Mouse (Mus musculus): ENCODE data around the gene Cfap44. TPM values are rescaled to one million over a fixed set of nuclear protein-coding genes. Genes with fewer than 3 reads are reported as not detected.
A peak's percentile ranks its signal among the peaks of the same experiment; 100 is the strongest.

The Cfap44 gene
- polyA plus RNA-seq, 1 experiment = not detected

- Histone ChIP-seq H3K4me3 (replicated peaks; ENCODE audit: control insufficient read depth, low read depth, low read length) (no peak overlapping the region), H3K27ac (ENCODE audit: control insufficient read depth, insufficient read depth, low read depth, low read length, poor library complexity) (no peak overlapping the region), H3K4me1 (ENCODE audit: control insufficient read depth, insufficient read depth, low read length) (no peaks in the 10 kb centered on the region)
- 59% methylated on average over 4 of the region's 4 CpGs for WGBS
- TF ChIP-seq CTCF (IDR thresholded peaks at IDR 0.05; ENCODE audit: control insufficient read depth, insufficient read depth, low read length) = no peak
- no peak for TF ChIP-seq POLR2A (IDR thresholded peaks at IDR 0.05; ENCODE audit: borderline replicate concordance, control insufficient read depth, low read depth, low read length)
These were observed 19.1 kb upstream of the Cfap44 start for GRCm38 (mm10) chr16:44375459-44375858.

- Histone ChIP-seq H3K4me3 (replicated peaks; ENCODE audit: control insufficient read depth, low read depth, low read length) (no peak overlapping the region), H3K27ac (ENCODE audit: control insufficient read depth, insufficient read depth, low read depth, low read length, poor library complexity) (no peak overlapping the region), H3K4me1 (ENCODE audit: control insufficient read depth, insufficient read depth, low read length) (no peaks in the 10 kb centered on the region)
- WGBS = 88% methylated on average over 4 of the region's 4 CpGs
- TF ChIP-seq CTCF (IDR thresholded peaks at IDR 0.05; ENCODE audit: control insufficient read depth, insufficient read depth, low read length) = no peak
- TF ChIP-seq POLR2A (IDR thresholded peaks at IDR 0.05; ENCODE audit: borderline replicate concordance, control insufficient read depth, low read depth, low read length) = no peak
These were observed 14.6 kb upstream of the Cfap44 start for GRCm38 (mm10) chr16:44380006-44380405.

- TF ChIP-seq POLR2A (IDR thresholded peaks at IDR 0.05; ENCODE audit: borderline replicate concordance, control insufficient read depth, low read depth, low read length) = no peak
- TF ChIP-seq CTCF (IDR thresholded peaks at IDR 0.05; ENCODE audit: control insufficient read depth, insufficient read depth, low read length) = no peak
- Histone ChIP-seq H3K27ac (ENCODE audit: control insufficient read depth, insufficient read depth, low read depth, low read length, poor library complexity) (no peak overlapping the region), H3K4me3 (replicated peaks; ENCODE audit: control insufficient read depth, low read depth, low read length) (no peak overlapping the region), H3K4me1 (ENCODE audit: control insufficient read depth, insufficient read depth, low read length) (no peaks in the 10 kb centered on the region)
- WGBS = 87% methylated on average over 5 of the region's 5 CpGs
These were observed 13.0 kb upstream of the Cfap44 start for GRCm38 (mm10) chr16:44381578-44381977.

GRCm38 (mm10) chr16:44383549-44383948 lies 11.0 kb upstream of the Cfap44 start:
- H3K4me1 ChIP-seq (ENCODE audit: control insufficient read depth, insufficient read depth, low read length) = no peaks in the 10 kb centered on the region
- H3K27ac ChIP-seq (ENCODE audit: control insufficient read depth, insufficient read depth, low read depth, low read length, poor library complexity) = no peak overlapping the region
- WGBS = 78% methylated on average over 2 of the region's 2 CpGs
- no peak overlapping the region for H3K4me3 ChIP-seq (replicated peaks; ENCODE audit: control insufficient read depth, low read depth, low read length)
- TF ChIP-seq CTCF (IDR thresholded peaks at IDR 0.05; ENCODE audit: control insufficient read depth, insufficient read depth, low read length) (no peak), POLR2A (IDR thresholded peaks at IDR 0.05; ENCODE audit: borderline replicate concordance, control insufficient read depth, low read depth, low read length) (no peak)

- H3K4me1 ChIP-seq (ENCODE audit: control insufficient read depth, insufficient read depth, low read length) = no peaks in the 10 kb centered on the region
- WGBS = 65% methylated on average over 1 of the region's 1 CpGs
- TF ChIP-seq CTCF (IDR thresholded peaks at IDR 0.05; ENCODE audit: control insufficient read depth, insufficient read depth, low read length) = no peak
- TF ChIP-seq POLR2A (IDR thresholded peaks at IDR 0.05; ENCODE audit: borderline replicate concordance, control insufficient read depth, low read depth, low read length) = no peak
- H3K27ac ChIP-seq (ENCODE audit: control insufficient read depth, insufficient read depth, low read depth, low read length, poor library complexity) = no peak overlapping the region
- H3K4me3 ChIP-seq (replicated peaks; ENCODE audit: control insufficient read depth, low read depth, low read length) = no peak overlapping the region
These were observed 10.3 kb upstream of the Cfap44 start for GRCm38 (mm10) chr16:44384251-44384650.

GRCm38 (mm10) chr16:44391877-44392548 lies 2.6 kb upstream of the Cfap44 start:
- no peaks in the 10 kb centered on the region for H3K4me1 ChIP-seq (ENCODE audit: control insufficient read depth, insufficient read depth, low read length)
- no peak overlapping the region for H3K4me3 ChIP-seq (replicated peaks; ENCODE audit: control insufficient read depth, low read depth, low read length)
- no peak overlapping the region for H3K27ac ChIP-seq (ENCODE audit: control insufficient read depth, insufficient read depth, low read depth, low read length, poor library complexity)
- TF ChIP-seq CTCF (IDR thresholded peaks at IDR 0.05; ENCODE audit: control insufficient read depth, insufficient read depth, low read length) = peak; percentile 90
- no peak for TF ChIP-seq POLR2A (IDR thresholded peaks at IDR 0.05; ENCODE audit: borderline replicate concordance, control insufficient read depth, low read depth, low read length)
- WGBS = 43% methylated on average over 9 of the region's 9 CpGs

- H3K4me3 ChIP-seq (replicated peaks; ENCODE audit: control insufficient read depth, low read depth, low read length) = no peak overlapping the region
- no peak for TF ChIP-seq CTCF (IDR thresholded peaks at IDR 0.05; ENCODE audit: control insufficient read depth, insufficient read depth, low read length)
- no peak for TF ChIP-seq POLR2A (IDR thresholded peaks at IDR 0.05; ENCODE audit: borderline replicate concordance, control insufficient read depth, low read depth, low read length)
- 55% methylated on average over 5 of the region's 5 CpGs for WGBS
- no peak overlapping the region for H3K27ac ChIP-seq (ENCODE audit: control insufficient read depth, insufficient read depth, low read depth, low read length, poor library complexity)
- no peaks in the 10 kb centered on the region for H3K4me1 ChIP-seq (ENCODE audit: control insufficient read depth, insufficient read depth, low read length)
These were observed 10.3 kb downstream of the Cfap44 start for GRCm38 (mm10) chr16:44404933-44405332.

- H3K27ac ChIP-seq (ENCODE audit: control insufficient read depth, insufficient read depth, low read depth, low read length, poor library complexity) = no peak overlapping the region
- WGBS = 78% methylated on average over 5 of the region's 5 CpGs
- TF ChIP-seq POLR2A (IDR thresholded peaks at IDR 0.05; ENCODE audit: borderline replicate concordance, control insufficient read depth, low read depth, low read length) = no peak
- no peak for TF ChIP-seq CTCF (IDR thresholded peaks at IDR 0.05; ENCODE audit: control insufficient read depth, insufficient read depth, low read length)
- H3K4me1 ChIP-seq (ENCODE audit: control insufficient read depth, insufficient read depth, low read length) = no peaks in the 10 kb centered on the region
- no peak overlapping the region for H3K4me3 ChIP-seq (replicated peaks; ENCODE audit: control insufficient read depth, low read depth, low read length)
These were observed 12.6 kb downstream of the Cfap44 start for GRCm38 (mm10) chr16:44407211-44407610.

- Histone ChIP-seq H3K4me1 (ENCODE audit: control insufficient read depth, insufficient read depth, low read length) (no peaks in the 10 kb centered on the region), H3K27ac (ENCODE audit: control insufficient read depth, insufficient read depth, low read depth, low read length, poor library complexity) (no peak overlapping the region), H3K4me3 (replicated peaks; ENCODE audit: control insufficient read depth, low read depth, low read length) (no peak overlapping the region)
- TF ChIP-seq POLR2A (IDR thresholded peaks at IDR 0.05; ENCODE audit: borderline replicate concordance, control insufficient read depth, low read depth, low read length) = no peak
- no peak for TF ChIP-seq CTCF (IDR thresholded peaks at IDR 0.05; ENCODE audit: control insufficient read depth, insufficient read depth, low read length)
- 81% methylated on average over 2 of the region's 2 CpGs for WGBS
These were observed 13.7 kb downstream of the Cfap44 start for GRCm38 (mm10) chr16:44408290-44408689.
